Mouse (Mus musculus) liver, adult 2 months (tissue): ENCODE measurements around the gene Gins2. TPM values are rescaled to one million over a fixed set of nuclear protein-coding genes. Genes with fewer than 3 reads are reported as not detected.

Experiments used
- DNase-seq: peaks from one replicate; pipeline ENCODE4 v3.0.0-alpha.2; 2011; ENCODE audit warnings: low read depth, low spot score; ENCODE audit errors: extremely low read depth
- H3K27ac ChIP-seq: fragments of 200-500 bp; replicated peaks from 2 replicates; pipeline ENCODE4 v1.5.1; 2012; ENCODE audit warnings: low read depth, mild to moderate bottlenecking, control low read depth, inconsistent platforms, low read length; ENCODE audit not compliant: insufficient read depth
- H3K27me3 ChIP-seq: fragments of 200-500 bp; 2 replicates; pipeline ENCODE4 v1.6.1; 2012; ENCODE audit warnings: mild to moderate bottlenecking, moderate library complexity, low read length, inconsistent platforms; ENCODE audit not compliant: control insufficient read depth, insufficient read depth
- H3K36me3 ChIP-seq: fragments of 200-500 bp; 2 replicates; pipeline ENCODE4 v1.6.1; 2012; ENCODE audit warnings: low read length, inconsistent platforms; ENCODE audit not compliant: control insufficient read depth, insufficient read depth
- H3K4me1 ChIP-seq: fragments of 200-500 bp; 2 replicates; pipeline ENCODE4 v1.6.1; 2011; ENCODE audit warnings: low read length; ENCODE audit not compliant: control insufficient read depth, insufficient read depth
- H3K4me3 ChIP-seq: fragments of 200-500 bp; 2 replicates; pipeline ENCODE4 v1.5.1; 2011; ENCODE audit warnings: low read depth, mild to moderate bottlenecking, control low read depth, low read length, moderate library complexity; ENCODE audit not compliant: insufficient read depth
- H3K79me2 ChIP-seq: fragments of 200-500 bp; 2 replicates; pipeline ENCODE4 v1.6.1; 2012; ENCODE audit warnings: inconsistent platforms, mild to moderate bottlenecking, low read length, moderate library complexity; ENCODE audit not compliant: control insufficient read depth, insufficient read depth
- H3K9ac ChIP-seq: fragments of 200-500 bp; 2 replicates; pipeline ENCODE4 v1.6.1; 2012; ENCODE audit warnings: low read depth, mild to moderate bottlenecking, control low read depth, inconsistent platforms, low read length
- CTCF ChIP-seq: fragments of 200-500 bp; IDR thresholded peaks from 2 replicates; pipeline ENCODE4 v1.5.1; 2011; ENCODE audit warnings: low read depth, low read length, control low read depth
- POLR2A ChIP-seq: fragments of 200-500 bp; IDR thresholded peaks from 2 replicates; pipeline ENCODE4 v1.6.1; 2011; ENCODE audit warnings: low read length, control low read depth; ENCODE audit not compliant: insufficient read depth; ENCODE audit errors: extremely low read depth
- WGBS: fragments of 180-500 bp; shearing (Covaris S2); methylation state at CpG from one replicate; pipeline ENCODE4 v1.1.7; 2018; 5-methylcytosine and 5-hydroxymethylcytosine counted together
- polyA plus RNA-seq: library from polyadenylated mRNA; depleted of rRNA; stranded (reverse); fragments of >200 nt; gene quantifications from 2 replicates; pipeline ENCODE4 v1.2.3, GENCODE M21; 2012
- total RNA-seq: library from RNA; depleted of rRNA; stranded (reverse); fragments of >200 nt; gene quantifications from 2 replicates; pipeline ENCODE4 v1.2.3, GENCODE M21; 2014

Gins2 gene
- total and polyA plus RNA-seq, 2 experiments, result 0.37 to 1.9 TPM

DNA sequence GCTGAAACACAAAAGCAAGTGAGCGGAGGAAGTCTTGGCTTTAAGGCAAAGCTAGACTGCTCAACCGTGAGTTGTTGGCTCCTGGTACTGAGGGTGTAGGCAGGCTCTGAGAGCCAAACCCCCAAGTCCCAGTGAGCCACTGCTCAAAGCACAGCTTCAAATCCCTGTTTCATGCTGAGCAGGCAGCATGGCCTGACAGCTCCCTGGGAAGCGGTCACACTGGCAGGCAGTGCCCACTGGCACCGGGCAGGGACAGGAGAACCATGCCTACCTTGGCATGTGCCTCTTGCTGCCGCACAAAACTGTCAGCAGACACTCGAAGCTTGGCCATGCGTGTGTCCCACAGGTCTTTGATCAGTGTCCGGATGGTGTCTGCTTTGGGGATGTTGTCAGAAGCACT is 7.3 kb downstream of the Gins2 start:
- WGBS, result 93% methylated on average over 8 of the region's 8 CpGs
- TF ChIP-seq POLR2A (no peak), CTCF (no peak)
- peaks cover 21% of the 10 kb centered on the region for H3K36me3 ChIP-seq

DNA sequence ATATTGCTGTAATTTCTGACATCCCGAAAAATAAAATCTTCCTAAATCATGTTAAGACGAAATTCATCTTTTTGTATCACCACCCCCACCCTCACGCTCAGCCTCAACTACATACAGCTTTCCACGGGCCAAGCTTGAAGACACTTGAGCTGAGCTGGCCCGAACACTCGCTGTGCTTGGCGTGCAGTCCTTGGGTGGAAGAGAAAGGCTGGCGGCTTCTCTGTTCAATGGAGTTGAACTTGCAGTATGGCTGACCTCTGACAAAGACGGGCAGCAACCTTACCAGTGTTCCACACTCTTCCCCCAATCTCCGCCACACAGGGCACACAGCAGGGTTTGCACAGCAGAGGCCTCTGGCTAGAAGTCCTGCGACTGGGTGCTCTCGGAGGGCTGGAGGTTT is 7.8 kb downstream of the Gins2 start:
- Histone ChIP-seq H3K4me3 (no peak overlapping the region), H3K4me1 (no peaks in the 10 kb centered on the region), H3K79me2 (no peaks in the 10 kb centered on the region), H3K9ac (no peak overlapping the region), H3K27ac (no peak overlapping the region), H3K27me3 (no peaks in the 10 kb centered on the region), H3K36me3 (peaks cover 25% of the 10 kb centered on the region)
- DNase-seq, result no peak
- TF ChIP-seq POLR2A (no peak), CTCF (no peak)
- 95% methylated on average over 12 of the region's 12 CpGs for WGBS

More for the DNA sequence above, 7.3 kb downstream of the Gins2 start:
- H3K4me1 ChIP-seq, result no peaks in the 10 kb centered on the region
- no peak overlapping the region for H3K27ac ChIP-seq
- H3K79me2 ChIP-seq, result no peaks in the 10 kb centered on the region
- no peak overlapping the region for H3K9ac ChIP-seq
- DNase-seq, result no peak
- H3K27me3 ChIP-seq, result no peaks in the 10 kb centered on the region
- no peak overlapping the region for H3K4me3 ChIP-seq

DNA sequence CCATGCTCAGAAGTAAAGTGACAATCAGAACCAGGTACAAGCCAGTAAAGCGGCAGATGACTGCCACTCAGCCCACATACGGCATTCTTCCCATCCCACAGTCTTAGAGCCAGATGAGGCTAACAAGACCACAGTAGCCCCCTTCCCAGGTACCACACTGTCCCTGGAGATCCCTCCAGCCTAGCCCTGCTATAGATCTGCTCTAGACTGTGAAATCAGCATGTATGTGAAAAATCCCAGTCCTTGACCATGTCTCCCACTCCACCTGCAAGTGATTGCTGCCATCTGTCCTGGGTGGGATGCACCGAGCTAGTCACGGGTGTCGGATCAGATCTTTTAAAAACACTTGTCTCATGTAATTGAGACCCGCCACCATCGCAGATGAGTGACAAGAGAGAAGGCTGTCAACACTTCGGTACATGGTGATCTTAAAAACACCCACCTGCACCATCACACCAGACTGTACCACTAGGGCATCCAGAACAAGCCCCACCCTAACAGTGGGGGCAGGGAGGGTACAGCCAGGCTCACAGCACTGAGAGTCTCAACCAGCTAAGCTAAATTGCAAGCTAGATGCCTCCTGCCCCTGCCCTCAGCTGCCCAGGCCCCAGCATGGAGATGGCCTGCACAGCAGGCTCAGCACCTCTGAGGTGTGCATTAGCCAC is 8.6 kb downstream of the Gins2 start:
- no peak for DNase-seq
- Histone ChIP-seq H3K27ac (no peak overlapping the region), H3K79me2 (no peaks in the 10 kb centered on the region), H3K4me1 (no peaks in the 10 kb centered on the region), H3K9ac (no peak overlapping the region), H3K27me3 (no peaks in the 10 kb centered on the region), H3K4me3 (no peak overlapping the region), H3K36me3 (peaks cover 27% of the 10 kb centered on the region)
- TF ChIP-seq CTCF (no peak), POLR2A (no peak)
- 98% methylated on average over 8 of the region's 8 CpGs for WGBS

DNA sequence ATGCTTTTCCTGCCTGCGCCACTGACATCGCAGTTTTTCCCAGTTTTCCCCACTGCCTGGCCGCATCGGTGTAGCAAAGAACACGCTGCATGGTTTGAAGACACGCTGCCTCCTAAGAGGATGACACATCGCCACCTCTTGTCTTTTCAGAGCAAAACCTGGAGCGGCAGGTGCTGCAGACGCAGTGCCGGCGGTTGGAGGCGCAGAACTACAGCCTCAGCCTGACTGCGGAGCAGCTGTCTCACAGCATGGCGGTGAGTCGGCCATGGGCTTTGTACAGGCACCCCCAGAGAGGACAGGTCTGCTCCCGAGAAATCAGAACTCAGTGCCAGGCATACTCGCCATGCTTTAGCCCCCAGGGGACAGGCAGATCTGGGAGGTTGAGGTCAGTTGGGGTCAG is 11.3 kb downstream of the Gins2 start:
- H3K27me3 ChIP-seq, result no peaks in the 10 kb centered on the region
- WGBS, result 98% methylated on average over 17 of the region's 17 CpGs
- H3K79me2 ChIP-seq, result no peaks in the 10 kb centered on the region
- no peak overlapping the region for H3K4me3 ChIP-seq
- H3K27ac ChIP-seq, result no peak overlapping the region
- H3K4me1 ChIP-seq, result no peaks in the 10 kb centered on the region
- no peak for TF ChIP-seq CTCF
- TF ChIP-seq POLR2A, result no peak
- H3K9ac ChIP-seq, result no peak overlapping the region
- H3K36me3 ChIP-seq, result peaks cover 49% of the 10 kb centered on the region
- no peak for DNase-seq

DNA sequence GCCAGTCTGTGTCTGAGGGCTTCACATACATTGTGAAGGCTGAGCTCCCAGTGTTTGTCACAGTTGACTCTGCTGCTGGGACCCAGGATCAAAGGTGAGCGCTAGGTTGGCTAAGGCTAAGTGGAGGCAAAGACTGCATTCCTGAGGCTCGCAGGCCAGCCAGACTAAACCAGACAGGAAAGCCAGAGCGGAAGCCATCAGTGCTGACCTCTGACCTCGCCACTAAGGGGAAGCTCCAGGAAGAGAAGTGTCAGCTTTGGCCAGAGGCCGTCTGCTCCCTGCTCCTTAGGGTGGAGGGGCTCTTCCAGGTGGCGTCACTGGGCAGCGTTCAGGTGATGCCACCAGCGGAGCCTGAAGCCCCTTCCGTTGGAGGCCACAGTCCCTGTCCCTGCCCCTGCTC is 13.3 kb downstream of the Gins2 start:
- 64% methylated on average over 9 of the region's 9 CpGs for WGBS

DNA sequence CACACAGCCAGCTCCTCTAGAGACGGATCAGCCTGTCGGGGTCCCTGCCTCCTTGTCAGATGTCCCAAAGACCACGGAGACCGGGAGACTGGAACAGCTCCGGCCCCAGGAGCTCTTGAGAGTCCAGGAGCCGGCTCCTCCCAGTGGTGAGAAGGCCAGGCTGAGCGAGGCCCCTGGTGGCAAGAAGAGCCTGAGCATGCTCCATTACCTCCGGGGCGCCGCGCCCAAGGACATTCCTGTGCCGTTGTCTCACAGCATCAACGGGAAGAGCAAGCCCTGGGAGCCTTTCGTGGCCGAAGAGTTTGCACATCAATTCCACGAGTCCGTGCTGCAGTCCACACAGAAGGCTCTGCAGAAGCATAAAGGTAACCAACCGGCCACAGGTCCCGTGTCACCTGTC is 14.2 kb downstream of the Gins2 start:
- Histone ChIP-seq H3K79me2 (no peaks in the 10 kb centered on the region), H3K4me3 (no peak overlapping the region), H3K27ac (no peak overlapping the region), H3K27me3 (no peaks in the 10 kb centered on the region), H3K36me3 (peaks cover 65% of the 10 kb centered on the region), H3K4me1 (no peaks in the 10 kb centered on the region), H3K9ac (no peak overlapping the region)
- 87% methylated on average over 19 of the region's 19 CpGs for WGBS
- no peak for DNase-seq
- no peak for TF ChIP-seq CTCF
- TF ChIP-seq POLR2A, result no peak

More for the DNA sequence above, 13.3 kb downstream of the Gins2 start:
- Histone ChIP-seq H3K27me3 (no peaks in the 10 kb centered on the region), H3K36me3 (peaks cover 65% of the 10 kb centered on the region), H3K4me3 (no peak overlapping the region), H3K9ac (no peak overlapping the region), H3K27ac (no peak overlapping the region), H3K79me2 (no peaks in the 10 kb centered on the region), H3K4me1 (no peaks in the 10 kb centered on the region)
- no peak for DNase-seq
- TF ChIP-seq CTCF (no peak), POLR2A (no peak)
